Mouse (Mus musculus): ENCODE measurements at regions not wholly inside any gene's neighbourhood (a gene's known extent, or its start where the extent isn't known, plus 50 kb on each side); places are given as distances from the start of the nearest gene placed in this dataset.

GRCm38 (mm10) chr2:133181216-133181615, 235.5 kb upstream of the Fermt1 start:
- no peak overlapping the region for H3K4me3 ChIP-seq (ENCODE audit: low read length)
- no peaks in the 10 kb centered on the region for H3K27me3 ChIP-seq (ENCODE audit: control insufficient read depth, insufficient read depth, low read length)
- no peaks in the 10 kb centered on the region for H3K9me3 ChIP-seq (replicated peaks; ENCODE audit: control insufficient read depth, low read length)
- no peak overlapping the region for H3K27ac ChIP-seq (ENCODE audit: low read length)
- no peaks in the 10 kb centered on the region for H3K36me3 ChIP-seq (ENCODE audit: control insufficient read depth, insufficient read depth)
- H3K4me1 ChIP-seq (ENCODE audit: control insufficient read depth, insufficient read depth, low read length), result no peaks in the 10 kb centered on the region
- ATAC-seq (replicated peaks; ENCODE audit: extremely low read depth, insufficient read depth, low FRiP score), result no peak
- no peak overlapping the region for H3K9ac ChIP-seq (ENCODE audit: low read length)
- WGBS, result 86% methylated on average over 1 of the region's 1 CpGs
- H3K4me2 ChIP-seq (ENCODE audit: low read depth, low read length), result no peak overlapping the region

DNA sequence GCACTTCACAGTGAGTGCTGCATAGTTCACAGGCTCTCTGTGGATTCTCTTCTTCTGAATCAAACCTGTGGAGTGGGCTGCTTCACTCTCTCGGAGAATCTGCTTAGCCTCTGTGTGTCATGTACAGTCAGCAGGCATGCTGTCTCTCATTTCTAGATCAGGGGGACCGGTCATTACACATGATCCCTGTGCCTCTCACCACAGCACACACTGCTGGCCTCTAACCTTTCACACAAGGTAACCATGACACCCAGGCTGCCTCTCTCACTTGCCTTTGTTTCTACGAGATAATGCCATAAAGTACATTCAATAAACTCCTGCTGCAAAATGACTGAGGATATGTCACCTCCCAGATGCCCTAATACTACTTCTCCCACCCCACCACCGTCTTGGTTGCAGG, 237.2 kb upstream of the Fermt1 start:
- no peak for ATAC-seq (replicated peaks; ENCODE audit: extremely low read depth, insufficient read depth, low FRiP score)
- Histone ChIP-seq H3K4me2 (ENCODE audit: low read depth, low read length) (no peak overlapping the region), H3K27ac (ENCODE audit: low read length) (no peak overlapping the region), H3K9ac (ENCODE audit: low read length) (no peak overlapping the region), H3K36me3 (ENCODE audit: control insufficient read depth, insufficient read depth) (no peaks in the 10 kb centered on the region), H3K4me1 (ENCODE audit: control insufficient read depth, insufficient read depth, low read length) (no peaks in the 10 kb centered on the region), H3K27me3 (ENCODE audit: control insufficient read depth, insufficient read depth, low read length) (no peaks in the 10 kb centered on the region), H3K4me3 (ENCODE audit: low read length) (no peak overlapping the region), H3K9me3 (replicated peaks; ENCODE audit: control insufficient read depth, low read length) (no peaks in the 10 kb centered on the region)
- WGBS, result 65% methylated on average over 4 of the region's 4 CpGs

DNA sequence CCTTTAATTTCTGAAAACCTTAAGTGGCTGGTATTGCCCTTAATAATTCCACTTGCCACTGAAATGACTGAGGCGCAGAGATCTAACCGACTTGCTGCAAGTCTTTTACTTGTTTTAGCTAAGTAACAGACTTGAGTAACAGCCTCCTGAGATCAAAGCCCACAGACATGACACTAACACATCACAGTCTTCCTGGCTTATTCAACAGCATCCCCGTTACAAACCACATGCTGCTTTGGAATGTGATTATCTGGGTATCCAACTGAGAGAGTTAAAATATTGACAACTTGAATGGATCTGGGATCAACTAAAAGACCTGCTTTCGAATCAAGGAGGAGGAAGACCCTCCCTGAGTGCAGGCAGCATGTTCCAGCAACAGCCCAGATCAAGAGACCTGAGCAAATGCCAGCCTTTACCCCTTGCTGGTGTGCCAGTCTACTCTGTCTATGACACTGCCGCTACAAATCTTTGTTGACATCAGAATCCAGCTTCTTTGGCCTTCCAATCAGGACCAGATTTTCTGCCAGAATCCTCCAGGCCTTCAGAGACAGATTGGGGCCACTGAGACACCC, 258.7 kb upstream of the Fermt1 start:
- no peak for ATAC-seq (replicated peaks; ENCODE audit: extremely low read depth, insufficient read depth, low FRiP score)
- Histone ChIP-seq H3K27me3 (ENCODE audit: control insufficient read depth, insufficient read depth, low read length) (no peaks in the 10 kb centered on the region), H3K9me3 (replicated peaks; ENCODE audit: control insufficient read depth, low read length) (no peaks in the 10 kb centered on the region), H3K4me2 (ENCODE audit: low read depth, low read length) (no peak overlapping the region), H3K27ac (ENCODE audit: low read length) (no peak overlapping the region), H3K36me3 (ENCODE audit: control insufficient read depth, insufficient read depth) (no peaks in the 10 kb centered on the region), H3K4me1 (ENCODE audit: control insufficient read depth, insufficient read depth, low read length) (no peaks in the 10 kb centered on the region), H3K4me3 (ENCODE audit: low read length) (no peak overlapping the region), H3K9ac (ENCODE audit: low read length) (no peak overlapping the region)
- 34% methylated on average over 5 of the region's 5 CpGs for WGBS

GRCm38 (mm10) chr2:133208498-133208897, 262.8 kb upstream of the Fermt1 start:
- Histone ChIP-seq H3K9me3 (replicated peaks; ENCODE audit: control insufficient read depth, low read length) (no peaks in the 10 kb centered on the region), H3K27ac (ENCODE audit: low read length) (no peak overlapping the region), H3K9ac (ENCODE audit: low read length) (no peak overlapping the region), H3K4me3 (ENCODE audit: low read length) (no peak overlapping the region), H3K4me1 (ENCODE audit: control insufficient read depth, insufficient read depth, low read length) (no peaks in the 10 kb centered on the region), H3K36me3 (ENCODE audit: control insufficient read depth, insufficient read depth) (no peaks in the 10 kb centered on the region), H3K27me3 (ENCODE audit: control insufficient read depth, insufficient read depth, low read length) (no peaks in the 10 kb centered on the region), H3K4me2 (ENCODE audit: low read depth, low read length) (no peak overlapping the region)
- ATAC-seq (replicated peaks; ENCODE audit: extremely low read depth, insufficient read depth, low FRiP score), result no peak
- 35% methylated on average over 4 of the region's 4 CpGs for WGBS

GRCm38 (mm10) chr2:133221762-133222556, 276.3 kb upstream of the Fermt1 start:
- ATAC-seq (replicated peaks; ENCODE audit: extremely low read depth, insufficient read depth, low FRiP score), result no peak
- no peak overlapping the region for H3K4me3 ChIP-seq (ENCODE audit: low read length)
- no peaks in the 10 kb centered on the region for H3K36me3 ChIP-seq (ENCODE audit: control insufficient read depth, insufficient read depth)
- H3K4me1 ChIP-seq (ENCODE audit: control insufficient read depth, insufficient read depth, low read length), result no peaks in the 10 kb centered on the region
- no peaks in the 10 kb centered on the region for H3K27me3 ChIP-seq (ENCODE audit: control insufficient read depth, insufficient read depth, low read length)
- no peak overlapping the region for H3K4me2 ChIP-seq (ENCODE audit: low read depth, low read length)
- 68% methylated on average over 4 of the region's 4 CpGs for WGBS
- no peaks in the 10 kb centered on the region for H3K9me3 ChIP-seq (replicated peaks; ENCODE audit: control insufficient read depth, low read length)
- no peak overlapping the region for H3K27ac ChIP-seq (ENCODE audit: low read length)
- H3K9ac ChIP-seq (ENCODE audit: low read length), result no peak overlapping the region

DNA sequence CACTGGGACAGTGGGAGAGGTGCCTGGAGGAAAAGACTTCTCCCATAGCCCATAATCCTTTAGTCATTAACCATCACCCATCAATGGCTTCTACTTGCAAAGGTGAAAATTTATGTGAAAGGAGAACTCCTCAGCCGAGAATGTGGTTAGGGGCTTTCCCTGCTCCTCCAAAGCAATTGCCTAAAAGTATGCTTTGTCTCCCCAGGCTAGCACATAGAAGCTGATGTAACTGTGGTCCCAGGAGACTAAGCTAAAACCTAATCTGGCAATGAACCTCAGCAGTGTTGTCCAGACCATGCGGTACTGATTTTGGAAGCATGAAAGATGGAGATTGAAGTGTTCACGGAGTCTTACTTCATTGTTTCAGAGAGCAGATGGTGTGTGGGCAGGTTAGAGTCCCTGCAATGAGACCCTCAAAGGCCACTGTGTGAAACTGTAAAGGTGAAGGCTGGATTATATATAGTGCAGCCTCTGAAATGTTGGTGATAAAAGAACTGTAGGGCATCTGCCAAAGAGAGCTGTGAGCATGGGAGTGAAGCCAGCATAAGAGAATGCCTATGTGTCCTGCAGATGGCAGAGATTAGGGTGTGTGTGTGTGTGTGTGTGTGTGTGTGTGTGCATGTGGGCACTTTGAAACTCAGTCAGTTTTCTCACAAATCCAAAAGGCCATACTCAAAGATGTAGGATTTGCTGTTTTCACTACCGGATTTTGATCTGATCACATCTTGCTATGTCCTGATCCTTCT, 289.6 kb upstream of the Fermt1 start:
- ATAC-seq (replicated peaks; ENCODE audit: extremely low read depth, insufficient read depth, low FRiP score), result no peak
- H3K9ac ChIP-seq (ENCODE audit: low read length), result no peak overlapping the region
- H3K4me3 ChIP-seq (ENCODE audit: low read length), result no peak overlapping the region
- no peaks in the 10 kb centered on the region for H3K27me3 ChIP-seq (ENCODE audit: control insufficient read depth, insufficient read depth, low read length)
- H3K27ac ChIP-seq (ENCODE audit: low read length), result no peak overlapping the region
- H3K4me1 ChIP-seq (ENCODE audit: control insufficient read depth, insufficient read depth, low read length), result peaks cover 2% of the 10 kb centered on the region; the same call in 1 of the 2 replicates
- 62% methylated on average over 4 of the region's 4 CpGs for WGBS
- no peak overlapping the region for H3K4me2 ChIP-seq (ENCODE audit: low read depth, low read length)
- no peaks in the 10 kb centered on the region for H3K9me3 ChIP-seq (replicated peaks; ENCODE audit: control insufficient read depth, low read length)
- H3K36me3 ChIP-seq (ENCODE audit: control insufficient read depth, insufficient read depth), result no peaks in the 10 kb centered on the region

DNA sequence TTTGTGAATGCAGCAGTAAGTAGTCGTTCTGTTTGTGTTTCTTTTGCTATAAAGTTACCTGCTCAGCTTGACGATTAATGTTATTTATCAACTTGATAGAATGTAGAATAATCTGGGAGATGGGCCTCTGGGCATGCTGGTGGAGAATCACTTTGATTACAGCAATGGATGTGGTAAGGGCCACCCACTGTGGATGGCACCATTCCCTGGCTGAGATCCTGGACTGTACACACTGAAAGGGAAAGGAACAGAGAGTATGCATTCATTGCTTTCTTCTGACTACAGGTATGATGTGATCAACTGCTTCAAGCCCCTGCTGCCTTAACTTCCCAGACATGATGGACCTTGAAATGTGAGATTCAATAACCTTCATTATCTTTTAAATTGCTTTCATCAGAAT, 299.8 kb upstream of the Bmp2 start:
- H3K27ac ChIP-seq (ENCODE audit: low read length), result no peak overlapping the region
- no peaks in the 10 kb centered on the region for H3K27me3 ChIP-seq (ENCODE audit: control insufficient read depth, insufficient read depth, low read length)
- no peak overlapping the region for H3K4me2 ChIP-seq (ENCODE audit: low read depth, low read length)
- no peak overlapping the region for H3K4me3 ChIP-seq (ENCODE audit: low read length)
- no peak overlapping the region for H3K9ac ChIP-seq (ENCODE audit: low read length)
- H3K36me3 ChIP-seq (ENCODE audit: control insufficient read depth, insufficient read depth), result no peaks in the 10 kb centered on the region
- 73% methylated on average over 2 of the region's 2 CpGs for WGBS
- H3K4me1 ChIP-seq (ENCODE audit: control insufficient read depth, insufficient read depth, low read length), result no peaks in the 10 kb centered on the region
- no peaks in the 10 kb centered on the region for H3K9me3 ChIP-seq (replicated peaks; ENCODE audit: control insufficient read depth, low read length)
- ATAC-seq (replicated peaks; ENCODE audit: extremely low read depth, insufficient read depth, low FRiP score), result no peak

DNA sequence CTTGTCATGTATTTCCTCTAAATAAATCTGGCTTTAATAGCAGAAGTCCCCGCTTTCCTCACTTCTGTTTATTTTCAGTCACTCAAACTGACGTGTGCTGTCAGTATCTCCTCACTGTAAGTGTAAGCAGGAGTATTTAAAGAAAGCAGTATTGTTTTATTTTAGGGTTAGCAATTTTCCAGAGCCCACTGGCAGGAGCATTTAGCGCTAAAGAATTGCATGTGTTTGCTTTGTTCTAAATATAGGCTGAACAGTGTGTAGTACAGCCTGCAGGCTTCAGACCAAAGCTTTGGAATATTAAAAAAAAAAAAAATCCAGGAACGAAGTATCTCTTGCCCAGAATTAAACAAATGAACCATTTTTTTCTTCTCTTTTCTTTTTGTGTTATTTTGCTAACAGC, 277.5 kb upstream of the Bmp2 start:
- no peak overlapping the region for H3K4me3 ChIP-seq (ENCODE audit: low read length)
- no peaks in the 10 kb centered on the region for H3K36me3 ChIP-seq (ENCODE audit: control insufficient read depth, insufficient read depth)
- peak overlapping the region; percentile 70 for H3K27ac ChIP-seq (ENCODE audit: low read length)
- H3K9me3 ChIP-seq (replicated peaks; ENCODE audit: control insufficient read depth, low read length), result no peaks in the 10 kb centered on the region
- 14% methylated on average over 4 of the region's 4 CpGs for WGBS
- peaks cover 8% of the 10 kb centered on the region for H3K4me1 ChIP-seq (ENCODE audit: control insufficient read depth, insufficient read depth, low read length)
- no peaks in the 10 kb centered on the region for H3K27me3 ChIP-seq (ENCODE audit: control insufficient read depth, insufficient read depth, low read length)
- no peak overlapping the region for H3K9ac ChIP-seq (ENCODE audit: low read length)
- peak; percentile 58 for ATAC-seq (replicated peaks; ENCODE audit: extremely low read depth, insufficient read depth, low FRiP score)
- H3K4me2 ChIP-seq (ENCODE audit: low read depth, low read length), result peak overlapping the region; percentile 41

DNA sequence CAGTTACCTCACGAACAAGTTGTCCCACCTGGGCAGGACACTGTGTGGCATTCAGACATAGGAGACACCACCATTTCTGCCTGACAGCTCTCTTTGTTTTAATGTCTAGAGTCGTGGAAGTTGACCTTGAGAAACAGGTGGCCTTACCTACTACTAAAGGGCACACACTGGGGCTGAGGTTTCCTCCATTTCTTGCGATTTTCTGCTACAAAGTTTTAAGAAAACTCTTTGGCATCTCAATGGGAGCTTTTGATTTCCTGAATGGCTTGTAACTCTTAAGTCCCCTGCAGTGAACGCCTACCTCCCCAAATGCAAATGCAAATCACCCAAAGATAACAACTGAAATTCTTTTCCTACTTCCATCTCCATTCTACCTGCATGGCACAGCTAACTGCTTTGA, 273.4 kb upstream of the Bmp2 start:
- Histone ChIP-seq H3K27me3 (ENCODE audit: control insufficient read depth, insufficient read depth, low read length) (no peaks in the 10 kb centered on the region), H3K36me3 (ENCODE audit: control insufficient read depth, insufficient read depth) (no peaks in the 10 kb centered on the region), H3K4me3 (ENCODE audit: low read length) (no peak overlapping the region), H3K4me2 (ENCODE audit: low read depth, low read length) (no peak overlapping the region), H3K4me1 (ENCODE audit: control insufficient read depth, insufficient read depth, low read length) (peaks cover 17% of the 10 kb centered on the region), H3K9me3 (replicated peaks; ENCODE audit: control insufficient read depth, low read length) (no peaks in the 10 kb centered on the region), H3K27ac (ENCODE audit: low read length) (no peak overlapping the region), H3K9ac (ENCODE audit: low read length) (no peak overlapping the region)
- WGBS, result 60% methylated on average over 4 of the region's 4 CpGs
- no peak for ATAC-seq (replicated peaks; ENCODE audit: extremely low read depth, insufficient read depth, low FRiP score)

Data from heart, embryonic 16.5 days (tissue).